Mouse (Mus musculus): ENCODE data around the gene Chek1.

The Chek1 gene

DNA sequence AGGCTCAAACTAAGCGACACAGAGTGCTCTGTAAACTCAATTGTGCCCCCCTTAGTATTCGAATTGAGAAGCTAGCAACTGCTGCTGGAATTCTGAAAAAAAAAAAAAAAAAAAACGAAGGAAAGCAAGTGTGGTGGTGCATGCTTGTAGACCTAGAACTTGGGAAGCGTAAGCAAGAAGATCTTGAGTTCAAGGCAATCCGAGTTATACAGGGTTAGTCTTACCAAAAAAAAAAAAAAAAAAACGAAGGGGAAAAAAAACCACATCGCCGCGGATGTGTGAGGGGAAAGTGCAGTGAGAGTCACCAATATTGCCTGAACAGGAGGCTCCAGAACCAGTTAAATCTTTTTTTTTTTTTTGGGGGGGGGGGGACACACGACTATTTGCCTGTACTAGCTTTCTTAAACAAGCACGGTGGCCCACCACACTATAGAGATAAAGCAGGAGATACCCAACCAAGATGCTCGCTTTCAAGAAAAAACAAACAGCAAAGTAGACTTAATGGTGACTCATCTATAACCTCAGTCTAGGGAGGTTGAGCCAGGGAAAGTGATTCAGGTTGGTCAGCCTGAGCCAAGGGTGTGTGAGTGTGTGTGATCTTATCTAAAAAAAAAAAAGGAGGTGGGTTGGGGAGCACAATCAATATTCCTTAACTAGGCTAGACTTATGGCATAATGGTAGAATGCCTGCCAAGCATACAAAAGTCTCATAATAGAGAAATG lies at the start of gene Chek1:
Chek1 (minus strand) TSS at position 32 of the 722 bp plus-strand sequence.
- 0 out of 2 replicates have a peak, but pooled peaks have one; percentile 22 for ATAC-seq (ENCODE audit: insufficient number of reproducible peaks, low FRiP score, low TSS enrichment)

DNA sequence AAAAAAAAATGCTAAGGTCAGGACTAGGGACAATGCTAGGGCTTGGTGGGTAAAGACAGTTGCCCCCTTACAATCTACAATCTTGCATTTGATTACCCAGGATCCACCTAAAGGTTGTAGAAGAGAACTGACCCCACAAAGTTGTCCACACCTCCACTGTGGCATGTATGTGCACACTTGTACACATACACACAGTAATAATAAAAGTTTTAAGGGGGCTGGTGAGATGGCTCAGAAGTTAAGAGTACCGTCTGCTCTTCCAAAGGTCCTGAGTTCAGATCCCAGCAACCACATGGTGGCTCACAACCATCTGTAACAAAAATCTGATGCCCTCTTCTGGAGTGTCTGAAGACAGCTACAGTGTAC lies 42.2 kb upstream of the Chek1 start:
- ATAC-seq (ENCODE audit: insufficient number of reproducible peaks, low FRiP score, low TSS enrichment) = no peak

DNA sequence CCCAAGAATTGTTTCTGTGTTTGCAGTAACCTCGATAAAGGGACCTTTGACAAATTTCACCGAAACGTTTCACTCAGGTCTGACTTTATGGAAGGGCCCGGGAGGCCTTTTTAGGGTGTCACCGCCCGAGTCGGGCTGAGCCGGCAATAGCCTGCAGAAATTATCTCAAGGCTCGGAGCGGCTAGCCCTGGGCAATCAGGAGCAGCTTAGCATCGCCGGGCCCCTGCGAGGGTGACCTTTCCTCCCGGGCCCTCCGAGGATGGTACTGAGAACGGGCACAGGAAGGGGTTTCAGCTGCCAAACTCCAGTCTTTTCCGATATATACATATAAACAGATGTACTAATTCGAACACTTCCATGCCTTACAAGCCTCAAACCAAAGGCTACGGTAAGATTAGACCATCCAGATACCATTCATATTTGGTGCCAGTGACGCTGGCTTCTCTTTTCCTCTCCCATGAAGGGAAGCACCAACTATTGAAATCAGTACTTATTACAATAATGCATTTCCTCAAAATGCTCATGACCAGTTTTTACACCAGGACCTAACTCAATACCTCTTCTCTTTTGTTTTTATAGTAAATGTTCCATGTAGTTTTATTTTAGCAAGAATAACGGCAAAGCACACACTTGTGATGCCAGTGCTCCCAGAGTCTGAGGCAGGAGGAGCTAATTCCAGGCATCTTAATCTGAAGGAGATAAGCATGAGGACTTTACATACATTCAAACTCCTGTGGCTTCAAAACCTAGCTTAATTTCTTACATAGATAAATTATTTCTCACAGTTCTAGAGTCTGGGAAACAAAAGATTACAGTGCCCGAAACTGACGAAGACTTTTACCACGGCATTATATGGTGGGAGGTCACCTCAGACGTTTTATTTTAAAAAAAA lies 41.5 kb upstream of the Chek1 start:
- ATAC-seq (ENCODE audit: insufficient number of reproducible peaks, low FRiP score, low TSS enrichment) = peak; percentile 5; the same call in 1 of the 2 replicates

DNA sequence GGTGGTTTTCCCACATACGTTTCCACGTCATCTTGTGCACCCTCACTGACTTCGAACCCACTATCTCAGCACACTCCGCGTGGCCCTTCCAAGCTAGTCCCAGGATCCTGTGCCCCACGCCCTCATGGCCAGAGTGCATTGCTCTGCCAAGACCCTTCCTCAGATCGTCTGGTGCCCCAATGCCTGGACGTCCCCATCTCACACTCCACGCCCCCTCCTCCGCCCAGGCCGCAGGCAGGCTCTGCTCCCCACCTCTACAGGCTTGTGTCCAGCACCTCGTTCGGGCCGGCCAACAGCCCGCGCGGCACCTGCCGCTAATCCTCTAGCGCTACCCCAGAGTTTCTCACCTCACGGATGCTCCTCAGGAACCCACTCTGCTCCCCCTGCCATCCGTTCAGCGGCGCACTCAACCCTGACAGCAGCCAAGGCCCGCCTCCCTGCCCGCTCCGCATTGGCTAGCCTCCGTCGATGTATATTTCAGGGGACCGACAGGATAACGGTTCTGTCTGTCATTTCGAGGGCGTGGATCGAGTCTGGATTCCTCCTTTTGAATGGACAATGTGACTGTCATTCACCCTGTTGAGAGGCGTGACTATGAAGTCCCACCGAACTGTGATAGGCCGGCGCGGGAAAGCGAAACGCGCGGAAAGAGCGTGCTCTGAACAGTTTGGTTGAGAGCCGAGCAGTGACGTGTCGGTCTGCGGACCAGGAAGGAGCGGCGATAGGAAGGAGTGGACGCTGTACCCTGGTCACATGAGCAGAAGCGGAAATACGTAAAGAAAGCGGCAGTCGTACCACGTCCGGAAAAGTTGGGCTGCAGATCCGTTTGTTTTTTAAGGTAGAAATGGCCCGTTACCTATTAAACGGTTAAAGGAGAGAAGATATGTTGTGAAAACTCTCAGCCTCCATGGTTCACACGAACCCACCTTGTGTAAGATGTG lies 40.6 kb upstream of the Chek1 start, which contains the start of gene Stt3a:
Stt3a (minus strand) TSS at position 477 of the 941 bp plus-strand sequence.
- peak; percentile 100 for ATAC-seq (ENCODE audit: insufficient number of reproducible peaks, low FRiP score, low TSS enrichment)

DNA sequence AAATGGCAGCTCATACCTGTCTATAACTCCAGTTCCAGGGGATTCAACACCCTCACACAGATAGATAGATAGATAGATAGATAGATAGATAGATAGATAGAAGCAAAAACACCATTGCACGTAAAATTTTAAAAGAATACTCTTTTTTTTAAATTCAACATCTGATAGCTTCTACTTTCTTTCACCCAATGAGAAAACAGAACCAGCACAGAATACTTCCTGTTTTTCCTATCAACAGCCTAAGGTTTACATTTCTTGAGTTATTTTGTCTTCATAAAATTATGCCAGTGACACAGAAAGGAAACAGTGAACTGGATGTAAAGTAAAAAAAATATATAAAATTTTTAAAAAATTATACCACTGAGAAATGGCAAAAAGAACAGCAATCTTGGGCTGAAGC lies 37.5 kb upstream of the Chek1 start:
- no peak for ATAC-seq (ENCODE audit: insufficient number of reproducible peaks, low FRiP score, low TSS enrichment)

DNA sequence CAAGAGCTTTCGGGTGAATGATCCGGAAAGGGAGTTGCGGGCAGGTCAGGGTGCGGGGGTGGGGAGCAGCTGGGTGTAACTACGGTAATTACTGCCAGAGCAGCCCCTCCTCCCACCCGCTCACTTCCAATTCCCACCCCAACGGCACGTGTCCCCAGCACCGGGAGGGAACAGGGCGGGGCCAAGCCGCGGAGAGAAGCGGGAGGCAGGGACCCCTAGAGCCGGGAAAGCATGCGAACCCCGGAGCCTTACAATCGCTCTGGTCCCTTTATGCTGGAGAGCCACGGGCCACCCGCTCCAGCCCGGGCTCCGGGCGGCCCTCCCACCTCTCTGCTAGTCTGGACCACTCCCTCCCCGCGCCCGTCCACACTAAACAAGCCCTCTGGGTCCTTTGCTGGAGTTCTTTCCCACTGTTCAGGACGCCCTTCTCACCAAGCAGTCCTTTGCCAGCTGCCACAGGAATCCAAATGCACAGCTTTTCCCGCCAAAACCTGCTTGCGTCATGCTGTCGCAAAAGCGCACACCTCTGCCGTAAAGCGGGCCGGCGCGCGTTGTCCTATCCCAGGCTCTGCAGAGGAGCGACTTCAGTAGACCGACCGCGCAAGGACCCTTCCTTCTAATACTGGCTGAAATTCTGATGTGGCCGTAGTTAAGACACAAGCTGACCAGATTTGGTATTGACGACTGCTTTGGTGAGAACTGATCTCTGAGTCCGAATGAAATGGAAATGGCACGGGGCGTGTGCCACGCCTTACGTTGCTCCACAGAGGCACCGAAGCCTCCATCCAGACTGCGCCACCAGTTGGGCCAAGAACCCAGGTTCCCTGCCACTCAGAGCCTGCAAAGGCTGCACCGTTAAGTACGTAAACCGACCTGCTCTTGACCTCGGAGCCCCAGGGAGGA lies 483 bp downstream of the Chek1 start:
- ATAC-seq (ENCODE audit: insufficient number of reproducible peaks, low FRiP score, low TSS enrichment) = peak; percentile 88

DNA sequence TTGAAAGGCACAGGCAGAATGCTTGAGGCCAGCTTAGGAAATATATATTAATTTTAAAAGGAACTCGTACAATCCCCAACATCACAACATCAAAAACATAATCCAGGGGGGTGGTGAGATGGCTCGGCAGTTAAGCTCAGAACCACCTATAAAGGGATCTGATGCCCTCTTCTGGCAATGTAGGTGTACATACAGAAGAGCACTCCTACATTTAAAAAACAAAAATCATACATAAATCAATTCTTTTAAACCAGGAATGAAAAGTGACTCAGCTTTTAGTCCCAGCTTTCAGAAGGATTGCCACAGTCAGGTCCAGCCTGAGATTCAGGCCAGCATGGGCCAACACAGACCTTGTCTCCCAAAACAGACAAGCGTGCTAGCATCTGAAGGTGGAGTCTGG lies 10.2 kb downstream of the Chek1 start:
- no peak for ATAC-seq (ENCODE audit: insufficient number of reproducible peaks, low FRiP score, low TSS enrichment)

DNA sequence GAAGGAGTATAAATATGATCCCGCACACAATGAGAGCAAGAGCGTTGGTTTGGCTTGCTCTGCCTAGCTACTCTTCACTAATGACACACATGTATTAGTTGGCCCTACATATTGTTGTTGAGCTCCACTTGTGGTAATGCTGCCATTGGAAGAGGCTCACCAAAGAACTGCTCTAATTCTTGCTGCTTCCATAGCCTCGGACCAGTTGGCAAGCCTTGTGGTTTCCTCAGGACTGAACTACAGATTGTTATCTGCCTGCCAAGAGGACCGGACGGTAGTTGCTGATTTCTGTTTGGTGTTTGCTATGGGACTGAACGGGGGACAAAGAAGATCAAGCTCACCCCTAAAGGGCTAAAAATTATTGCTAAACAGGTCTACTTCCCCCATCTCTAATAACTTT lies 19.6 kb downstream of the Chek1 start:
- ATAC-seq (ENCODE audit: insufficient number of reproducible peaks, low FRiP score, low TSS enrichment) = no peak

DNA sequence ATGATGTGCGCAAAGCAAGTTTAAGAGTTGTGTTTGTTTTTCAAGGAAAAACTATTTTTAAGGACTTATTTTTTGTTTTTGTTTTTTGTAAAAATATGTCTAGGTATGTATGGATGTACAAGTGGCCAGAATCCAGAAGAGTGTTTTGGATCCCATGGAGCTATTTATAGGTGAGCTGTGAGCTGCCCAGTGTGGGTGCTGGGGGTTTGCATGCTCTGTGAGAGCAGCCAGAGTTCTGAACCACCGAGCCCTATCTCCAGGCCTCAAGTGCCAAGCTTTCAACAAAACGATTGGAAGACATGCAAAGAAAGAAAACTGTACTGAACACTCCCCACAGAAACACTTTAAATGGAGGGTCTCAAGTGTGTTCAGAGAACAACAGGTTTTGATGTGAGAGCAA lies 20.9 kb downstream of the Chek1 start:
- ATAC-seq (ENCODE audit: insufficient number of reproducible peaks, low FRiP score, low TSS enrichment) = no peak

DNA sequence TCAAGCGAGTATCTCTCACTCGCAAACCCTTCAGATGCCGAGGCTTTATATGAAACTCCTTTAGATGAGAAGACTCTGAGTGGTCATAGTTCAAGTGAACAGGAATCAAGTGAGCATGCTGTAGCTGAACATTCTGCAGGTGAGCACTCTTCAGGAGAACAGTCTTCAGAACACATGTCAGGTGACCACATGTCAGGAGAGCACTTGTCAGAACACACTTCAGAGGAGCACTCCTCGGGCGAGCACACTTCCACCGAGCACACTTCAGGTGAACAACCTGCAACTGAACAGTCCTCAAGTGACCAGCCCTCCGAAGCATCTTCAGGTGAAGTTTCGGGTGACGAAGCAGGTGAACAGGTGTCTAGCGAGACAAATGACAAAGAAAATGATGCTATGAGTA lies 32.6 kb downstream of the Chek1 start:
- no peak for ATAC-seq (ENCODE audit: insufficient number of reproducible peaks, low FRiP score, low TSS enrichment)

DNA sequence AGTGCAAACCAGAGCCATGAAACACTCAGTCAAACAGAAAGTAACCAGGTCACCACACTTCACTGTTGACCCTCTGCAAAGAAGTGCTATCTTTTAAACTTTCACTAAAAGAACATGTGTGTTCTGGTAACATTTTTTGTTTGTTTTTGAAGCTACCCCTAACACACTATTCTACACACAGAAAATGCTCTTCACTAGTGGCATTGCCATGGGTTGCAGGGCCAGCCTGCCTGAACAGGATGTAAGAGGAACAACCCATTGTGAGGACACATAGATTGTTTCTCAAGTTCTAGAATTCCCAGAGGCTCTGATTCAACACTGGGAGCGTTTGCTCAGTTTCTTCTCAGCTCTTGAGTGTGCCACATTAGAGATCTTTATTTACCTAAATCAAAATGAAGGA lies 33.9 kb downstream of the Chek1 start, which contains the start of gene Acrv1:
Acrv1 (plus strand) TSS at position 301 of the 400 bp plus-strand sequence.
- no peak for ATAC-seq (ENCODE audit: insufficient number of reproducible peaks, low FRiP score, low TSS enrichment)

DNA sequence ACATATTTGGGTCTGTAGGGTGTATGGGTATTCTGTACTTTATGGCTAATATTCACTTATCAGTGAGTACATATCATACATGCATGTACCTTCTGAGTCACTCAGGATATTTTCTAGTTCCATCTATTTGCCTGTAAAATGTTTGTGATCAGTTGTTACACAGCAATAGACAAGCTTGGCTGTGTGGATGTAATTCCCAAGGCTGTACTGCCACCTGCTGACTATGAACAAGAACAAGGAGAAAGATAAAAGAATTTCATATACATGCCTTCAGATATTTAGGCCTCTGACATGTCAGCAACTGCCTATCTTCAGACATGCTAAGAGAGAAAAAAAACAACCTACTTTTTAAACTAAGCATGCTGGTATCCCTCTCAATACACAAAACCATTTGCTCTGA lies 39.5 kb downstream of the Chek1 start:
- ATAC-seq (ENCODE audit: insufficient number of reproducible peaks, low FRiP score, low TSS enrichment) = no peak

DNA sequence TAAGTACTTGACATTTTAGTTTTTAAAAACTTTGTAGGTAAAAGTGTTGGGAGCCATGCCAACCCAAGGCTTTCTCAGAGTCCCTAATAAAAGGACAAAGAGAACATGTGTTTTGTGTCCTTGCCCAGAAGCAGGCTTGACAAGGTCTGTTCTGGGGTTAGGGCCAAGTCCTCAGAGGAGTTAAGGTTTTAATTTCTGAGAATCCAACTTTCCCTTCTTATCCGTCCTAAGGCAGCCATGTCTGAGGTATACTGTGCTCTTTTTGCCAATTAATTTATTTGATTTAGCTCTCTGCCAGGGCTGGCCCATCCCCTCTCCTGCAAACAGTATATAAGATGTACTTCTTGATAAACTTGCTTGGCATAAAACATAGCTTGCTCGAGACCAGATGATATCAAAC lies 45.4 kb downstream of the Chek1 start:
- ATAC-seq (ENCODE audit: insufficient number of reproducible peaks, low FRiP score, low TSS enrichment) = no peak
